Mouse (Mus musculus) right cerebral cortex, postnatal 4 days (tissue): Measurements from ENCODE around the gene Yars.

Experiments used
- DNase-seq: peaks from one replicate; pipeline ENCODE4 v3.0.0-alpha.2; 2022

The Yars gene

DNA sequence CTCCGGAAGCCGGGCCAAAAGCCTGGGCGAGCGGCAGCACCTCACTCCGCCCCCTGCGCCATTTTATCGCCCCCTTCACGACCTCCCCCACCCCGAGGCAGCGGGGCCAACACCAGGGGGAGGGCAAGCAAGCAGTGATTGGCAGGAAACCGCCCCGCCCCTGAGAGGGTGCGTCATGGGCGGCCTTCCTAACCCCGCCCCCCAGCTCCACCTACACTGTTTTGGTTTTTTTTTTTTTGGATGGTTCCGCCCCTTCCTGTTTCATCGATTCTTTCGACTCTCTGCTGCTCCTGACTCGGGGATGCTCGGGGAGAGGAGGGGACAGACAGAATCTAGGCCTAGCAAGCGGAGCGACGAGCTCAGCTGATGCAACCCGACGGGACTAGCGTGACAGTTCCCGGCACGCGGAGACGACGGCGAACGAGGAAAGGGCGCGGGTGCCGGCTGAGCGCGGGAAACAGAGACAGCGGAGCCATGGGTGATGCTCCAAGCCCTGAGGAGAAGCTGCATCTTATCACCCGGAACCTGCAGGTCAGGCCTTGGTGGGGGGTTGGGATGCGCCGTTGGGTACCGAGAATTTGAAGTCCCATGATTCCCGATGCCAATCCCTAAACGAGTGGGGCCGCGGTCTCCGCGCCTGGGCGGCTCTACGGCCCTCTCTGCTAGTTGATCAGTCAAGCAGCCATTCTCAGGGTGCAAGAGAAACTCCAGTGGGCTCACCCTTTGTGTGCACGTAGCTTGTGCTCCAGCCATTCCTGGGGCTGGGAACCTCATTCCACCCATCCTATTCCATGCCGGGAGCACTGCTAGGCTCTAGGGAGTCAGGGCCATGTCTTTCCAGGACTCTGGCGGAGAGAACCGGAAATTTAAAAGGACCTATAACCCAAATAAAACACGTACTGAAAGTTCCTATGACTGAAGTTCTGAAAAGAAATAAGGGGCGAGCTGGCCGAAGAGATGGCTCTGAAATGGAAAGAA lies at the start of gene Yars, which contains the start of gene S100pbp:
Yars (plus strand) TSS at position 219 of the 978 bp plus-strand sequence.
S100pbp (minus strand) TSS at position 186 of the 978 bp plus-strand sequence.
- DNase-seq: peak; percentile 96

DNA sequence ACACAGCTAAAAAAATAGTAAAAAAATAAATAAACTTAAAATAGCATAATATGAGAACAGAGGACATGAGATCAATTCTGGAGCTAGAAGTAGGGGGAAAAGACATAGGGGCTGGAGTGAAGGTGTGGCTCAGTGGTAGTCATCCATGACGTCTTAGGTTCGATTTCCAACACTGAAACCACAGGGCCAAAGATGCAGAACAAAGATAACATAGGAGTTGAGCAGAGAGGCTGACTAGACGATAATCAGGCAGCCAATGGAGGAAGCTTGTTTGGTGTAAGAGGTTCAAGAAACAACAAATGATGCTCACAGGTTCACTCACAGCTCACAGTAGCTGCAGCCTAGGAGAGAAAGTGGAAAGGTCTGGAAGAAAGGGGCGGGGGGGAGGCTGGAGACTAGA lies 48.8 kb upstream of the Yars start:
- DNase-seq: no peak

- no peak for DNase-seq
These were observed 47.8 kb upstream of the Yars start for GRCm38 (mm10) chr4:129141560-129142438.

DNA sequence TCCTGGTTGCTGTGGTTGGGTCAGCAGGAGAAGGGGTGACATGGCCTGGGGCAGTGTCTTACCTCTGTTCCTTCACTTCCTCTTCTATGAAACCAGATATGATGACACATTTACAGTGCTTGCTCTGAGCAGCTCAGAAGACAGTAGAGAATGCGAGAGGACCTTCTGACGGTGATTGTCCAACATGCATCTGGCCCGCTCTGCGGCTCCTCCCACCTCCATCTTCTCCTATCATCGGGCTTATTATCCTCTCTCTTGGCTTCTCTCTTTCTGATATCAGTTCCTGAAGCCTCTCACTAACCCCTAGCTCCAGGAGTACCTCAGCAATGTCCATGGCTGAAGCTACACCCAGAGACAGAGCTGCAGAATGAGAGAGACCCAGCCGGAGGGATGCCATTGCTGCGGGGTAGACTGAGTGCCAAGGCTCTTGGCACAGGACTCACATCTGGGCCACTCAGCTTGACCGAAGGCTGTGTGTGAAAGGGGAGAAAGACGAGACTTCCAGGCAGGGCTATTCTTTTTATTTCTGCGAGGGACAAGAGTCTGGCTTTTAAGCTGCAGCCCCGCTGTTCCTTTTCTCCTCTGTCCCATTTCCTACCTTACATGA lies 47.0 kb upstream of the Yars start:
- DNase-seq: no peak

- DNase-seq: no peak
These were observed 46.1 kb upstream of the Yars start for GRCm38 (mm10) chr4:129143509-129143908.

DNA sequence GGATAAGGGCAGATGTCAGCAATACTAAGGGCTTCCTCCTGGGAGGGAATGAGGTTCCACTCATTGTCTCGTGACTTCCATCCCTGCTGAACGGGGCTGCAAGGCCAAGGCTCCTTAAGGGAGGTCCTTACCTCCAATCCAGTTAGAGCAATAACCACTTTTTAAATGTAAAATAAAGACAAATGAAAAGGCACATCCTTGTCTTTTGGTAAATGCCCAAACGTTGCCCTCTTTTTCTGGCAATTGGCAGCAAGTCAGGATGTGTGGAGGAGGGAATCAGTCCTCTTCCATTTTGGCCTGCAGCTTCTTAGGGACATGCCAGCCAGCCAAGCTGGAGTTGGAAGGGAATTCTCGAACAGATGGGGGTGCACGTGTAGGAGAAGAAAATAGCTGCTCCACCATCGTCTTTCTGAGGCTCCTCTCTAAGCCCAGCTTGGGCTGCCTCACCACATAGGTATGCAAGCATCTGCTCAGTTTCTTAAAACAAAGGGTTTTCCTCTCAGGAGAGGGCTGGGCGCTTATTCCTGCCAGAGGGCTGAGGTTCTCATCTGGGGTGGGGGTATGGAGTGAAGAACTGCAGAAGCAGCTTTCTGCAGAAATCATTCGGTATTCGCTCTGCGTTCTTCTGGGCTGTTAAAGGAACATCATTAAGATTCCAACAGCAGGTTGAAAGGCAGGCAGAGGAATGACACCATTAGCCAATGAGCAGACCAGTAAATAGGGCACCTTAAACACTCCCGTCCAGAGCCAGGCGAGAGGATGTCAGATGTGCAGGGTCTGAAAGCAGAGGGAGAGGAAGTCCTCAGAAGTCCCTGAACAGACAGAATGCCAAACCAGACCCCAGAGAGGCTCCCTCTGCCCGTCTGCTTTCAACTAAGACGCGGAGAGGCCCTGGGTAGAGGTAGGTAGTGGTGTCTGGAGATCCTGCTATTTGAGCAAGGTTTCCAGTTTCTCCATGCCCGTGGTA lies 44.9 kb upstream of the Yars start:
- peak; percentile 65 for DNase-seq

DNA sequence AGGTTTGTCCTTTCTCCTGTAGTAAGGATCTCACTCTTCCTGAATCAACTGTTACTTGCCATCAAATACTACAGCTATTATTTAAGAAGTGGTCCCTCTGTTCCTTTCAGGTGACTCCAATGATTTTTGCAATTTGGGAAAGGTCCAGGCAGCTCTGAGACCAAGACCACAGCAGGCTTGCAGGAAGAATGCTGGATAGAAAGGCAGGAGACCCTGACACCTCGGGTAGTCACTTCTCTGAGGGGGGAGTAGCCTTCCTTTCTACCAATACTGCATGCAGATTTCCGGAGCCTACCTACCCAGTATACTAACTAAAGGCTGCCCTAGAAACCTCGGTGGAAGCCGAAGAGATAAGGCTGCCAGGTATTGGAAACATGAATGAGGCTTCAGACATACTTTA lies 44.1 kb upstream of the Yars start:
- no peak for DNase-seq

- no peak for DNase-seq
These were observed 43.6 kb upstream of the Yars start for GRCm38 (mm10) chr4:129145943-129146342.

DNA sequence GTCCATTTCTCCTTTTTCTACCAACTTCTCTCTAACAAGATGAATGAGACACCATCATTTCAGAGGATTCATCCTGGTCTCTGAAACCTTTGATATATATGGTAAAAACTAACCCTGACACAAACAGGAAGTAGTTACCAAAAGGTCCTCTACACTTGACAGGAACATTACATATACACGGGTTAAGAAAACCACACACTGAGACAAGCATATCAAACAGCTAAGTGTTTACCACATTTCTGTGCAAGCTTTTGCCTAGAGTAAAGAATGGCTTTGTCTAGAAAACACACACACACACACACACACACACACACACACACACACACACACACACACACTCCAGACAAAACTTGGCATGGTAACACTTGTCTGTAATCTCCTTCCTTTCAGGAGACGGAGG lies 43.2 kb upstream of the Yars start:
- DNase-seq: no peak

- no peak for DNase-seq
These were observed 41.9 kb upstream of the Yars start for GRCm38 (mm10) chr4:129147552-129148103.

DNA sequence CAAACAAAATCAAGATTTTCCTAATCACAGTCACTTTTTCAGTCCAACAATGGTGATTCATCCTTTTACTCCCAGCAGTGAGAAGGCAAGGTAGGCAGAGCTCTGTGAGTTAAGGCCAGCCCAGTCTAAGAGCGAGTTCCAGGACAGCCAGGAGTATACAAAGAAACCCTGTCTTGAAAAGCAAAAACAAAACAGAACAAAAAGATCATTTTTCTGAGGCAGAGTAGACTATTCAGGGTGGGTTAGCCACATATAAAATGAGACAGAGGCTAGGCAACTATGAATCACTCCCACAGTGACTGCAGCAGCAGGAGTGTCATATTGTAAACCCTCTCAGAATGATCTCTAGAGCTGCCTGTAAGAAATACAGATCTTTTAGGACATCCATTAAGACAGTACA lies 40.2 kb upstream of the Yars start:
- no peak for DNase-seq

DNA sequence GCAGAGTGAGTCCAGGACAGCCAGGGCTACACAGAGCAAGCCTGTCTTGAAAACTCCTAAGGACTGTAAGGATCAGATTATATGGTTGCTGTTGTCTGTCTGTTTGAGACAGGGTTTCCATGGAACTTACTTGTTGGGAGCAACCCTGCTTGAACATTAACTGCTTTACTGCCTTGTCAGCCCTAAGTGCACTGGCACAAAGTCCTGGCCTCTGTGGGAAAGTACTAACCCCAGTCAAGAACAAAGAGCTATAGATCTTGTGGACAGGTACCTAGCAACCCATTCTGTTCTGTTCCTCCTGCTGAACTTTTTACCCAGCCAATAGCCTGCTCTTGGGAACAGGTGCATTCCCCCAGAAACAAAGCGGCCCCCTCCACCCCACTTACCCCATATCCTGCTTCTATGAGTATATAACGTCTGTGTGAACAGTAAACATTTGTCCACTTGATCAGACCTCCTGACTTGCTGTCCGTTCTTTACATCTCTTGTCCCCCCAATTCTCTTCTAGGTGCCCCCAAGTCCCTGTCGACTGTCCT lies 38.2 kb upstream of the Yars start:
- no peak for DNase-seq

DNA sequence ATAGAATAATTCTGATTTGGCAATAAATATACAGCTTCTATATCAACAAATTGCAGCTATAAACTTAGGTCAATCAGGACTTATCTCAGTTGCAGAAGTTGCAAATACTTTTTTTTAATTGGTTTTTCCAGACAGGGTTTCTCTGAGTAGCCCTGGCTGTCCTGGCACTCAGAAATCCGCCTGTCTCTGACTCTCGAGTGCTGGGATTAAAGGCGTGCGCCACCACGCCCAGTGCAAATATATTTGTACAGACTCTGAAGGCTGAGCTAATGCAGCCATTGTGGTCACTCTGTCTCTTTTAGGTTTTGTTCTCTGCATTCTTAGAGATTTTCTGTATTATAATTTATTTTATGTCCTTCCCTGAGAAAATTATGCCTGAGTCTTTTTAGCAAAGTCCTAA lies 32.0 kb upstream of the Yars start:
- no peak for DNase-seq

DNA sequence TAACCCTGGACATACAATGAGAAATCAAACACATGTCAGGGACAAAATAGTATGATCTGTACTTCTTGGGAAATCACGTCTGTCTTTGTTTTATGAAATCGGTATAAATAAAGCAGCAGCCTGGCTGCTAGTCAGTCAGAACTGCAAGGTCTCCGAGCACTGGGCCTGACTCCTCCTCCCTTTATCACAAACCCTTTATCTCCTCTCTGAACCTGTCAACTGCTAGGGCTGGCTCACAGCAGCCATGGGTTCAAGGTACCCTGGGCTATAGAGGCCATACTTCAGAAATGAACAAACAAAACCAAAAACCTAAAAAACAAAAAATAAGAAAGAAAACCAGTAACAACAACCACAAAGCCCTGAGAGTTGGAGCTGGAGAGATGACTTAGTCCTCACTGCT lies 31.0 kb upstream of the Yars start:
- no peak for DNase-seq

GRCm38 (mm10) chr4:129161076-129161475 lies 28.5 kb upstream of the Yars start:
- no peak for DNase-seq

- DNase-seq: no peak
These were observed 27.8 kb upstream of the Yars start for GRCm38 (mm10) chr4:129161581-129162255.

- no peak for DNase-seq
These were observed 17.0 kb upstream of the Yars start for GRCm38 (mm10) chr4:129172529-129172928.

- no peak for DNase-seq
These were observed 10.0 kb upstream of the Yars start for GRCm38 (mm10) chr4:129179560-129179959.

DNA sequence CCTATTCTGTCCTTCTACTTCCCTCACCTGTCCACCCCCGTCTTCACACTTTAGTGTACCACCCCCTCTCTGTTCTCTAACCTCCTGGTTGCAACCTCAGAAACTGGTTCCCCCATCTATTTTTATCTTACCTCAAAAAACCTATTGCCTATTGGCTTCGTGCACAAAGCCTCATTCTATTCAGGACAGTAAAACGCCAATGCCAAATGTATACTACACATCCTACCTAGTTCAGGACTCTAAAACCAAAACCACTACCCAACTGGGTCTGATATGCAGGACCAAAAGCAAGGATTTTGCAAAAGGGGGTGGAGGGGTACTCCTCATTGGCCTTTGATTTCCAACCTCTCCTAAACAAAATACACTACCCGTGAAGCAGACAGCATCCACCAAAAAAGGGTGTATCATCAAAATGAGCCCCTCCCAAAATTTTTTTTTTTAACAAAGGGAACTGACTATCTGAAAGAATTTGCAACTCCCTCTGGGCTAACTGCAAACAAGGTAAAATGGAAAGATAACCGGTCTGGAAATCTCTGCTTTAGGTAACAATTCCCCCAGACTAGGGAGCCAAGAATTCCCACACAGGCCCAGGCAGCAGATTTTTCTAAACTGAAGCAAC lies 1.4 kb upstream of the Yars start:
- no peak for DNase-seq
